Comparison of ENCODE assay signal across 22 mouse cellular contexts in genomic region chr15:77979427-77979865, GRCm38 (mm10). TPM values are rescaled to one million over a fixed set of nuclear protein-coding genes. Genes with fewer than 3 reads are reported as not detected.
A peak's percentile ranks its signal among the peaks of the same experiment; 100 is the strongest.
DNase-seq lines count a peak whose midpoint lies in the region; ATAC-seq and TF ChIP-seq lines count a peak whose summit lies in the region.
"Had no signal": no experiment of that assay in that cellular context is flagged by ENCODE, and none has a peak within 500 bp of the region (broad histone marks: within the 10 kb centered on the region; RNA-seq: fewer than 3 reads in every experiment).

No protein-coding gene starts in this region.

- no peak overlapping the region for H3K4me3 ChIP-seq in myocyte
- no peak overlapping the region for H3K4me3 ChIP-seq in embryonic facial prominence, embryonic 10.5 days
- H3K4me3 ChIP-seq in forebrain, embryonic 14.5 days (ENCODE audit: low read depth, low read length), result no peak overlapping the region
- H3K4me3 ChIP-seq: embryonic facial prominence, embryonic 15.5 days; liver, embryonic 13.5 days; lung, embryonic 15.5 days; neural tube, embryonic 12.5 days had no signal

- no peak overlapping the region for H3ac ChIP-seq in myocyte (ENCODE audit: control insufficient read depth, insufficient read length)

- no peaks in the 10 kb centered on the region for H3K9me3 ChIP-seq in embryonic facial prominence, embryonic 10.5 days
- H3K9me3 ChIP-seq in forebrain, embryonic 14.5 days (replicated peaks; ENCODE audit: control insufficient read depth, low read length), result no peaks in the 10 kb centered on the region
- H3K9me3 ChIP-seq: embryonic facial prominence, embryonic 15.5 days; liver, embryonic 13.5 days; lung, embryonic 15.5 days; neural tube, embryonic 12.5 days had no signal

- no peaks in the 10 kb centered on the region for H3K79me2 ChIP-seq in myocyte (ENCODE audit: control insufficient read depth, insufficient read depth)

- peak overlapping the region; percentile 8 for H3K4me2 ChIP-seq in myocyte (ENCODE audit: low read depth)
- H3K4me2 ChIP-seq in forebrain, embryonic 14.5 days (ENCODE audit: low read length), result no peak overlapping the region
- H3K4me2 ChIP-seq: embryonic facial prominence, embryonic 15.5 days; liver, embryonic 13.5 days; lung, embryonic 15.5 days; midbrain, embryonic 11.5 days; neural tube, embryonic 12.5 days had no signal

- H3K9ac ChIP-seq in forebrain, embryonic 14.5 days (ENCODE audit: low read length), result no peak overlapping the region
- H3K9ac ChIP-seq: embryonic facial prominence, embryonic 15.5 days; forebrain, postnatal 0 days; liver, embryonic 13.5 days; lung, embryonic 15.5 days; neural tube, embryonic 12.5 days had no signal

- TF ChIP-seq POLR2A in myocyte (IDR thresholded peaks at IDR 0.05; ENCODE audit: insufficient read length, low read depth), result peak; percentile 26

- no peaks in the 10 kb centered on the region for H3K4me1 ChIP-seq in embryonic facial prominence, embryonic 10.5 days
- no peaks in the 10 kb centered on the region for H3K4me1 ChIP-seq in forebrain, embryonic 14.5 days (ENCODE audit: control insufficient read depth, insufficient read depth, low read length)
- H3K4me1 ChIP-seq: embryonic facial prominence, embryonic 15.5 days; lung, embryonic 15.5 days; neural tube, embryonic 12.5 days had no signal

- H3K36me3 ChIP-seq in myocyte (ENCODE audit: control insufficient read depth, insufficient read depth), result no peaks in the 10 kb centered on the region
- H3K36me3 ChIP-seq in embryonic facial prominence, embryonic 10.5 days (replicated peaks), result no peaks in the 10 kb centered on the region
- H3K36me3 ChIP-seq in forebrain, embryonic 14.5 days (ENCODE audit: control insufficient read depth, insufficient read depth, low read length), result no peaks in the 10 kb centered on the region
- H3K36me3 ChIP-seq: embryonic facial prominence, embryonic 15.5 days; liver, embryonic 13.5 days; lung, embryonic 15.5 days; neural tube, embryonic 12.5 days had no signal

- peak; percentile 14 for DNase-seq in gastrocnemius, adult 18-20 months (ENCODE audit: low spot score)
- DNase-seq in gastrocnemius, postnatal 10 days, result no peak
- DNase-seq in right cerebral cortex, adult 2 months (ENCODE audit: low spot score in 2 of 2), result peak; percentile 69 to 78
- no peak for DNase-seq in right cerebral cortex, postnatal 10 days (ENCODE audit: low spot score in 2 of 2)
- no peak for DNase-seq in embryonic facial prominence, embryonic 10.5 days (ENCODE audit: low spot score)
- no peak for DNase-seq in forebrain, embryonic 14.5 days (ENCODE audit: low spot score)
- no peak for DNase-seq in kidney, adult 8-10 months
- DNase-seq: adrenal gland, adult 2 months; cerebellum, adult 9-11 months; forebrain, postnatal 0 days; gastrocnemius, postnatal 25 days; kidney, adult 11 months; liver, embryonic 13.5 days; lung, postnatal 4 days; thymus, postnatal 14 days had no signal

- H3K27ac ChIP-seq in embryonic facial prominence, embryonic 10.5 days (replicated peaks), result no peak overlapping the region
- no peak overlapping the region for H3K27ac ChIP-seq in forebrain, embryonic 14.5 days (ENCODE audit: low read depth, low read length)
- H3K27ac ChIP-seq: embryonic facial prominence, embryonic 15.5 days; kidney, postnatal 0 days; liver, embryonic 13.5 days; lung, embryonic 15.5 days; neural tube, embryonic 12.5 days; stomach, postnatal 0 days had no signal

- WGBS in embryonic facial prominence, embryonic 10.5 days, result 88% methylated on average over 10 of the region's 10 CpGs
- WGBS in forebrain, embryonic 14.5 days, result 87% methylated on average over 10 of the region's 10 CpGs

- ATAC-seq in forebrain, embryonic 14.5 days, result no peak
- ATAC-seq: forebrain, postnatal 0 days had no signal

- peaks cover 62% of the 10 kb centered on the region for H3K27me3 ChIP-seq in myocyte (ENCODE audit: control insufficient read depth, insufficient read depth, insufficient read length)
- 0 out of 2 replicates have a peak, but pooled peaks cover 7% of the 10 kb centered on the region for H3K27me3 ChIP-seq in embryonic facial prominence, embryonic 10.5 days (replicated peaks; ENCODE audit: low read depth, poor library complexity, severe bottlenecking)
- no peaks in the 10 kb centered on the region for H3K27me3 ChIP-seq in forebrain, embryonic 14.5 days (replicated peaks; ENCODE audit: control insufficient read depth, insufficient read depth, low read length)
- H3K27me3 ChIP-seq: lung, embryonic 15.5 days; neural tube, embryonic 12.5 days had no signal

TF ChIP-seq in myocyte, 11 proteins besides CTCF, POLR2A, EP300 and RAD21:
- TF ChIP-seq REST (IDR thresholded peaks at IDR 0.05; ENCODE audit: insufficient read depth, insufficient read length) (no peak), TCF12 (IDR thresholded peaks at IDR 0.05; ENCODE audit: insufficient read depth, poor library complexity, severe bottlenecking) (peak; percentile 38), USF1 (IDR thresholded peaks at IDR 0.05; ENCODE audit: low read depth) (no peak), MYOG (IDR thresholded peaks at IDR 0.05; ENCODE audit: control insufficient read depth in 1 of 3, insufficient read depth in 1 of 3, insufficient read length in 2 of 3, low read depth in 2 of 3) (peak in 2 of 3 experiments; percentile 17 to 83), CEBPB (IDR thresholded peaks at IDR 0.05; ENCODE audit: insufficient read depth, poor library complexity, severe bottlenecking) (no peak), MAX (IDR thresholded peaks at IDR 0.05; ENCODE audit: low read depth) (no peak), TCF3 (IDR thresholded peaks at IDR 0.05; ENCODE audit: insufficient read length, low read depth) (no peak), POLR2AphosphoS2 (IDR thresholded peaks at IDR 0.05; ENCODE audit: insufficient read length, low read depth) (no peak), E2F4 (IDR thresholded peaks at IDR 0.05; ENCODE audit: insufficient read depth) (no peak), MYOD1 (IDR thresholded peaks at IDR 0.05; ENCODE audit: control insufficient read depth in 1 of 3, insufficient read length in 2 of 3, low read depth in 2 of 3) (peak in 1 of 3 experiments; percentile 88), SRF (IDR thresholded peaks at IDR 0.05; ENCODE audit: control insufficient read depth, insufficient read length, low read depth) (no peak)
TF ChIP-seq in myocyte: peak in this region for 3.

RNA-seq across cellular contexts. Expression of gene Eif3d, which starts 8.8 kb away (rescaled TPM):
- 10 to 100 TPM; 55.8 to 61.7 TPM for total RNA-seq in gastrocnemius, adult 18-20 months (2021)
- 10 to 100 TPM; 80.8 to 85.2 TPM for total RNA-seq in gastrocnemius, postnatal 10 days (2021)
- 461 TPM for polyA plus RNA-seq in myocyte (2012; fragmentation: generic; extraction: Trizol)
- 249 and 271 TPM in 2 replicates for polyA plus RNA-seq in embryonic facial prominence, embryonic 10.5 days (2016; fragmentation: Nextera tagmentation; extraction: Ambion mirVana)
- polyA plus RNA-seq in forebrain, embryonic 14.5 days (2014; fragmentation: Nextera tagmentation; extraction: Ambion mirVana), result 167 and 199 TPM in 2 replicates

RNA-seq across cellular contexts. Expression of gene Foxred2, which starts 22.9 kb away (rescaled TPM):
- total RNA-seq in gastrocnemius, adult 18-20 months (2021), result under 1 TPM; 0.45 to 0.53 TPM
- 1 to 10 TPM; 2.2 to 2.8 TPM for total RNA-seq in gastrocnemius, postnatal 10 days (2021)
- 4.8 TPM for polyA plus RNA-seq in myocyte (2012; fragmentation: generic; extraction: Trizol)
- polyA plus RNA-seq in embryonic facial prominence, embryonic 10.5 days (2016; fragmentation: Nextera tagmentation; extraction: Ambion mirVana), result 7.2 and 7.3 TPM in 2 replicates
- 12.3 and 12.8 TPM in 2 replicates for polyA plus RNA-seq in forebrain, embryonic 14.5 days (2014; fragmentation: Nextera tagmentation; extraction: Ambion mirVana)

RNA-seq across cellular contexts. Expression of gene Txn2, which starts 50.6 kb away (rescaled TPM):
- 100 to 1,000 TPM; 215 to 223 TPM for total RNA-seq in gastrocnemius, adult 18-20 months (2021)
- 100 to 1,000 TPM; 198 to 232 TPM for total RNA-seq in gastrocnemius, postnatal 10 days (2021)
- 383 TPM for polyA plus RNA-seq in myocyte (2012; fragmentation: generic; extraction: Trizol)
- 287 and 289 TPM in 2 replicates for polyA plus RNA-seq in embryonic facial prominence, embryonic 10.5 days (2016; fragmentation: Nextera tagmentation; extraction: Ambion mirVana)
- polyA plus RNA-seq in forebrain, embryonic 14.5 days (2014; fragmentation: Nextera tagmentation; extraction: Ambion mirVana), result 269 and 291 TPM in 2 replicates

Comparison
In these comparisons a context has a peak if more than half of its experiments do, and no peak if none do; other contexts are left out.
1. DNase-seq: peak in gastrocnemius, adult 18-20 months (single experiment) and right cerebral cortex, adult 2 months (2 of 2); none in gastrocnemius, postnatal 10 days (single experiment), right cerebral cortex, postnatal 10 days (0 of 2), embryonic facial prominence, embryonic 10.5 days (single experiment), forebrain, embryonic 14.5 days (single experiment) and kidney, adult 8-10 months (0 of 2).